Mouse (Mus musculus): ENCODE measurements around the gene Igf2bp1. TPM values are rescaled to one million over a fixed set of nuclear protein-coding genes. Genes with fewer than 3 reads are reported as not detected.

The Igf2bp1 gene
- polyA plus RNA-seq, 1 experiment: 13.4 TPM

DNA sequence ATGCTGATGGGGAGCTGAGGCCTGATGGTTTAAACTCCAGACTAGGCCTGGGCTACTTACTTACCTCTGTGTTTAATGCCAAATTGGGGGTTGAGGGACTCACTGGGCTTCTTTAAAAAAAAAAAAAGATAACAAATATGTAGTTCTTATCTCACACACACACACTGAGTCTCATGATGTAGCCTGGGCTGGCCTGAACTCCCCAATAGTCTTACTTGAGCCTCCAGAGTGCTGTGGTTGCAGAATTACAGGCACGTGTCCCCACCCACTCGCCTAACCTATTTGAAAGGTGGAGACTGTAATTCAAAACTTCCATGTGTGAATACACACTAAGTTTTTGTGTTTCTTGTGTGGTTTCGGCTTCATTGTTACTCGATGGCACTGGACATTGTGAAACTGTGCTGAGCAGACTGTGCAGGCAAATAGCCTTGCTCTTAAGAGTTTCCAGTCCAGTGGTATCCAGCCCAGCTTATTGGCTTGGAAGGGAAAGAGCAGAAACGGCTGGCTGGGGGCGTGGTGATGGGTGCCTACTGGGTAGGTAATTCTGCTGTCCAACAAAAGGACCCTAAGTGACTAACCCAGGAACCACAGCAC, 17.8 kb downstream of the Igf2bp1 start:
- TF ChIP-seq POLR2A (IDR thresholded peaks at IDR 0.05; ENCODE audit: borderline replicate concordance, extremely low read depth, insufficient read depth, insufficient read length, poor library complexity, severe bottlenecking): no peak
- TF ChIP-seq CTCF (IDR thresholded peaks at IDR 0.05; ENCODE audit: borderline replicate concordance, extremely low read depth, insufficient read depth, insufficient read length): no peak
- DNase-seq (ENCODE audit: low read depth): no peak

GRCm38 (mm10) chr11:95982475-95982874, 23.3 kb downstream of the Igf2bp1 start:
- TF ChIP-seq CTCF (IDR thresholded peaks at IDR 0.05; ENCODE audit: borderline replicate concordance, extremely low read depth, insufficient read depth, insufficient read length) (no peak), POLR2A (IDR thresholded peaks at IDR 0.05; ENCODE audit: borderline replicate concordance, extremely low read depth, insufficient read depth, insufficient read length, poor library complexity, severe bottlenecking) (no peak)
- DNase-seq (ENCODE audit: low read depth): peak; percentile 44

GRCm38 (mm10) chr11:95981804-95982203, 23.9 kb downstream of the Igf2bp1 start:
- no peak for DNase-seq (ENCODE audit: low read depth)

GRCm38 (mm10) chr11:95980762-95981418, 24.9 kb downstream of the Igf2bp1 start:
- TF ChIP-seq POLR2A (IDR thresholded peaks at IDR 0.05; ENCODE audit: borderline replicate concordance, extremely low read depth, insufficient read depth, insufficient read length, poor library complexity, severe bottlenecking) (no peak), CTCF (IDR thresholded peaks at IDR 0.05; ENCODE audit: borderline replicate concordance, extremely low read depth, insufficient read depth, insufficient read length) (peak; percentile 62; the same call in 1 of the 2 replicates)

More at GRCm38 (mm10) chr11:95981804-95982203, 23.9 kb downstream of the Igf2bp1 start:
- no peak for TF ChIP-seq CTCF (IDR thresholded peaks at IDR 0.05; ENCODE audit: borderline replicate concordance, extremely low read depth, insufficient read depth, insufficient read length)
- no peak for TF ChIP-seq POLR2A (IDR thresholded peaks at IDR 0.05; ENCODE audit: borderline replicate concordance, extremely low read depth, insufficient read depth, insufficient read length, poor library complexity, severe bottlenecking)

DNA sequence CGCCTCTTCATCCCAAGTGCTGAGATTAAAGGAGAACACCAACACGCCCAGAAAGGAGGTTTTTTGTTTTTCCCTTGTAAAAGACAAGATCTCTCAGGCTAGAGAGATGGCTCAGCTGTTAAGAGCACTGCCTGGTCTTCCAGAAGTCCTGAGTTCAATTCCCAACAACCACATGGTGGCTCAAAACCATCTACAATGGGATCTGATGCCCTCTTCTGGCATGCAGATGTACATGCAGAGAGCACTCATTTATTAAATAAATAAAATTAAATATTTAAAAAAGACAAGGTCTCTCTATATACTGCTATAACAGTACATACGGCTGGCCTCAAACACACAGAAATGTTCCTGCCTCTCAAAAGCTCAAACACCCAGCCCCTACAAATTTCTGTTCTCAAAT, 27.3 kb downstream of the Igf2bp1 start:
- no peak for DNase-seq (ENCODE audit: low read depth)
- TF ChIP-seq POLR2A (IDR thresholded peaks at IDR 0.05; ENCODE audit: borderline replicate concordance, extremely low read depth, insufficient read depth, insufficient read length, poor library complexity, severe bottlenecking) (no peak), CTCF (IDR thresholded peaks at IDR 0.05; ENCODE audit: borderline replicate concordance, extremely low read depth, insufficient read depth, insufficient read length) (no peak)

More at GRCm38 (mm10) chr11:95980762-95981418, 24.9 kb downstream of the Igf2bp1 start:
- peak; percentile 51 for DNase-seq (ENCODE audit: low read depth)

DNA sequence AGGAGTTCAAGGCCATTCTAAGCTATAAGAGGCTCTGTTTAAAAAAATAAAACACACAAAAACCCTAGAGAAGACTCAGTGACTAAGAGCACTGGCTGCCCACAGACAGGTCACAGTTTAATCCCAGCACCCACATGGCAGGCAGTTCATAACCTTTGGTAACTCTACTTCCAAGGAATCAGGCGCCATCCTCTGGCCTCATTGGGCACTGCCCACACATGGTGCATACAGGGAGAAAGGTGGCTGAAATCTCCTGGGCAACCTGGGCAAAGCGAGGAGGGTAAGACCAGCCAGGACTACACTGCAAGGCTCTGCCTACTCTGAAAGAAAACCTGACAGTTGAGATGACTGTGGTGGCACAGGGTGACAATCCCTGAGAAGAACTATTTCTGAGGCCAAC, 29.4 kb downstream of the Igf2bp1 start:
- peak; percentile 20; the same call in 1 of the 2 replicates for TF ChIP-seq CTCF (IDR thresholded peaks at IDR 0.05; ENCODE audit: borderline replicate concordance, extremely low read depth, insufficient read depth, insufficient read length)
- no peak for TF ChIP-seq POLR2A (IDR thresholded peaks at IDR 0.05; ENCODE audit: borderline replicate concordance, extremely low read depth, insufficient read depth, insufficient read length, poor library complexity, severe bottlenecking)
- DNase-seq (ENCODE audit: low read depth): no peak

GRCm38 (mm10) chr11:95975694-95976093, 30.0 kb downstream of the Igf2bp1 start:
- no peak for DNase-seq (ENCODE audit: low read depth)
- TF ChIP-seq POLR2A (IDR thresholded peaks at IDR 0.05; ENCODE audit: borderline replicate concordance, extremely low read depth, insufficient read depth, insufficient read length, poor library complexity, severe bottlenecking) (no peak), CTCF (IDR thresholded peaks at IDR 0.05; ENCODE audit: borderline replicate concordance, extremely low read depth, insufficient read depth, insufficient read length) (no peak)

DNA sequence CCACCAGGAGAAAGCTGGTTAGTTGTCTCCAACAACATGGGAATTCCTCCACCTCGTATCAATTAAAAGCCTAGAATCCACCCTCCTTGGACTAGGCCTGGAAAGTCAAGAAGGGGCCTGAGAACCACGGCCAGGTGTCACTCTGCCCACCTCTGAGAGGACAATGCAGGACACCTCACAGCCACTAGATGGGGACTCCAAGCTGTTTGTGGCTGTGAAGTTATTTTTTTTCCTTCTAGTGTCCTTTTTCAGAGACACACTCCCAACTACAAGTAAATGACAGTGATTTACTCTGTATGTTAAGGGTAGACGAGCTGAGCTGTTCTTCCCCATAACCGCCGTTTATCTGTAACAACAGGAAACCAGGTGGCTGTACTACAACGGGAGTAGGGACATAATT, 32.6 kb downstream of the Igf2bp1 start:
- no peak for DNase-seq (ENCODE audit: low read depth)
- TF ChIP-seq POLR2A (IDR thresholded peaks at IDR 0.05; ENCODE audit: borderline replicate concordance, extremely low read depth, insufficient read depth, insufficient read length, poor library complexity, severe bottlenecking): no peak
- peak; percentile 33; the same call in 1 of the 2 replicates for TF ChIP-seq CTCF (IDR thresholded peaks at IDR 0.05; ENCODE audit: borderline replicate concordance, extremely low read depth, insufficient read depth, insufficient read length)

DNA sequence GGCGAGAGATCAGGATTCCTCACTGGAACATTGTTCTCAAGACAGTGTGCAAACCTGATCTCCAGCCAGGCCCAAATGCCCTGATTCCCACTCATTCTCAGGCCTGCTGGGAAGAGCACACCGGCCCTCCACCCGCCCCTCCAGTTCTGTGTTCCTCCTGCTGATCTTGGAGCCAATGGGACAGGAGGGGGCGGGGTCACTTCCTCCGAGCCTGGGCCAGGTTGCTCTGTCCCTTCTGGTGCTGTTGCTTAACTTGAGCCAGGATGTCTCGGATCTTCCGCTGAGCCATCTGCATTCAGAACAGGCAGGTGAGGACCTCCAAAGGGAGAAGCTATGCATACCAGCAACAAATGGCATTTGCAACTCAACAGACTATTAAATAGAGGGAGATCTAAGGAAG, 42.4 kb downstream of the Igf2bp1 start:
- TF ChIP-seq CTCF (IDR thresholded peaks at IDR 0.05; ENCODE audit: borderline replicate concordance, extremely low read depth, insufficient read depth, insufficient read length) (no peak), POLR2A (IDR thresholded peaks at IDR 0.05; ENCODE audit: borderline replicate concordance, extremely low read depth, insufficient read depth, insufficient read length, poor library complexity, severe bottlenecking) (no peak)
- DNase-seq (ENCODE audit: low read depth): no peak

DNA sequence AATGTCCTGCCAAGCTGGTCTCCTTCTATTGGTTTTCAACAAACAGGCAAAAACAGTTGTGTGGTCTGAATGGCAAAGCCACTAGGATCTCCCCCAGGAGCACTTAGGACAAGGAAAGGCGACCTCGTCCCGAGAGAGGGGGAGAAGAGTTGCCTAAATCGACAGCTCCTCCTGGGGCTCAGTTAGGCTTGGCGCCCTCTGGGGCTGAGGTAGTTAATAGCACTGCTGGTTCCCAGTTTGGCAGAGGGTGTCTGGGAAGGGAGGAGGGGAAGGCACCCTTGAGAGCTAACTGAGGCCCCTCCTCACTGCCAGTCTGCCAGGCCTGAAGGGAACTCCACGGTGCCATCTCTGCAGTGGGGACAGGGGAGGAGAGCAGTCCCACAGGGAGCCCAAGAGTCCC, 46.6 kb downstream of the Igf2bp1 start:
- TF ChIP-seq CTCF (IDR thresholded peaks at IDR 0.05; ENCODE audit: borderline replicate concordance, extremely low read depth, insufficient read depth, insufficient read length) (peak; percentile 27; the same call in 1 of the 2 replicates), POLR2A (IDR thresholded peaks at IDR 0.05; ENCODE audit: borderline replicate concordance, extremely low read depth, insufficient read depth, insufficient read length, poor library complexity, severe bottlenecking) (no peak)
- no peak for DNase-seq (ENCODE audit: low read depth)

GRCm38 (mm10) chr11:95958251-95958650, 47.5 kb downstream of the Igf2bp1 start:
- TF ChIP-seq POLR2A (IDR thresholded peaks at IDR 0.05; ENCODE audit: borderline replicate concordance, extremely low read depth, insufficient read depth, insufficient read length, poor library complexity, severe bottlenecking) (no peak), CTCF (IDR thresholded peaks at IDR 0.05; ENCODE audit: borderline replicate concordance, extremely low read depth, insufficient read depth, insufficient read length) (no peak)
- DNase-seq (ENCODE audit: low read depth): no peak

DNA sequence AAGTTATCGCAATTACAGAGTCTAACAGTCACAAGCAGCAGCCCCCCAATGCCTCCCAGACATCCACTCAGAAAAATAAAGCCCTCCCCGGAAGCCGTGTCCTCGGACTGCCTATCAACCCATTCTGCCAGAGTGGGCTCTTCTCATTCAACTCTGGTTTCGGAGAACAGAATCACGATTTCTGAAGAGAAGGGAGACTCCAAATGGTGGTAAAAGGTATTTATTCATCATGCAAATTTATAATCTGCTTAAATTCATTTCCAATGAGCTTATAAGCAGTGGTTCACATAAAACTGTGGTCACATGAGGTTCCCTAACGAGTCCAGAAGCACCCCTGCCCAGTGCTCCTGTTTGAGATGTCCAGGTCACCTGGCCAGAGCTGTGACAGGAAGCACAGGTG, 48.3 kb downstream of the Igf2bp1 start:
- no peak for TF ChIP-seq CTCF (IDR thresholded peaks at IDR 0.05; ENCODE audit: borderline replicate concordance, extremely low read depth, insufficient read depth, insufficient read length)
- no peak for TF ChIP-seq POLR2A (IDR thresholded peaks at IDR 0.05; ENCODE audit: borderline replicate concordance, extremely low read depth, insufficient read depth, insufficient read length, poor library complexity, severe bottlenecking)
- DNase-seq (ENCODE audit: low read depth): peak; percentile 25

Measured in brain, embryonic 14.5 days (tissue).